ENCODE assay signal across 15 mouse cellular contexts in the genomic region with DNA sequence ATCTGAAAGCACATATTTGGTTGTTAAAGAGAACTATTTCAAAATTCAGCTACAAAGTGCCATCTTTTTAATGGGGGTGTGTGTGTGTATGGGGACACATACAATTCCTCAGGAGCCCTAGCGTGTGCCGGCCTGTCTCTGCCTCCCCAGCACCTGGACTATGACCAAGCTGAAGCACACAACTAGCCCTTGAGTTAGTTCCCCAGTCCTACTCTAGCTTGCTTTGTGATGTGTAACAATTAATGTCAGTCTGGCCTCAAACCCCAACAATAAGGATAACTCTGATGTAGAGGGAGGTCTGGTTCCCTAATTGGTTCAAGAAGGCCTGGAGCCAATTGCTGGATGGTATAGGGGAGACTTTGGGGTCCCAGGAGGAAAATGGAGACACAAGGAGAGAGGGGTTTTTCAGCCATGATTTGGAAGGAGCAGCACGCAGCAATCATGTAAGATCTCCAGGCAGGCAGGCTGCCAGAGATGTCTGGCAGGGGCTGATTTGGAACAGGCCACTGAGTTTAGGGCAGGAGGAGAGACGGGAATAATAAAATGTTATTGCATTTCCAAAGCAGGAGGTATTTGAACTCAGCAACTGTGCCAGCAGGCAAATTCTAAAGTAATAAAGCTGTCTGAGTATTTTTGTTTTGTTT. TPM values are rescaled to one million over a fixed set of nuclear protein-coding genes. Genes with fewer than 3 reads are reported as not detected.
DNase-seq lines count a peak whose midpoint lies in the region; ATAC-seq and TF ChIP-seq lines count a peak whose summit lies in the region.
"Had no signal": no experiment of that assay in that cellular context is flagged by ENCODE, and none has a peak within 500 bp of the region (broad histone marks: within the 10 kb centered on the region; RNA-seq: fewer than 3 reads in every experiment).

No protein-coding gene starts in this region.

- no peak overlapping the region for H3K4me2 ChIP-seq in forebrain, embryonic 16.5 days (ENCODE audit: low read length)
- H3K4me2 ChIP-seq: hindbrain, embryonic 12.5 days; neural tube, embryonic 13.5 days had no signal

- no peak for DNase-seq in forebrain, embryonic 10.5 days (ENCODE audit: extremely low spot score, low spot score)
- peak; percentile 17 for DNase-seq in kidney, postnatal 14 days
- DNase-seq in kidney, adult 8-10 months: no peak
- DNase-seq in brain, embryonic 14.5 days (ENCODE audit: low read depth): peak; percentile 61
- DNase-seq in limb, embryonic 10.5 days (ENCODE audit: low spot score): no peak
- no peak for DNase-seq in heart, adult 2 months
- DNase-seq: adrenal gland, postnatal 25 days; kidney, adult 2 months; layer of hippocampus, adult 9-11 months; liver; lung, adult 2 months had no signal

- TF ChIP-seq POLR2A in brain, embryonic 14.5 days (IDR thresholded peaks at IDR 0.05; ENCODE audit: borderline replicate concordance, extremely low read depth, insufficient read depth, insufficient read length, poor library complexity, severe bottlenecking): no peak
- no peak for TF ChIP-seq POLR2A in heart, adult 2 months (IDR thresholded peaks at IDR 0.05; ENCODE audit: insufficient read depth, low read depth, low read length)

- H3K27ac ChIP-seq in forebrain, embryonic 16.5 days (ENCODE audit: low read length): peak overlapping the region; percentile 49; the same call in 1 of the 2 replicates
- H3K27ac ChIP-seq in forebrain, embryonic 10.5 days: no peak overlapping the region
- H3K27ac ChIP-seq in limb, embryonic 10.5 days: peak overlapping the region; percentile 53; the same call in 1 of the 2 replicates
- no peak overlapping the region for H3K27ac ChIP-seq in heart, adult 2 months
- H3K27ac ChIP-seq: hindbrain, embryonic 12.5 days; neural tube, embryonic 13.5 days had no signal

- no peaks in the 10 kb centered on the region for H3K9me3 ChIP-seq in forebrain, embryonic 16.5 days (ENCODE audit: control insufficient read depth, low read length)
- H3K9me3 ChIP-seq in forebrain, embryonic 10.5 days: no peaks in the 10 kb centered on the region; the same call in 1 of the 2 replicates
- no peaks in the 10 kb centered on the region for H3K9me3 ChIP-seq in limb, embryonic 10.5 days (replicated peaks)
- H3K9me3 ChIP-seq: hindbrain, embryonic 12.5 days; neural tube, embryonic 13.5 days had no signal

- no peak overlapping the region for H3K9ac ChIP-seq in forebrain, embryonic 16.5 days (replicated peaks; ENCODE audit: low read depth, low read length)
- H3K9ac ChIP-seq in heart, adult 2 months (ENCODE audit: low read depth, low read length): no peak overlapping the region
- H3K9ac ChIP-seq: hindbrain, embryonic 12.5 days; neural tube, embryonic 13.5 days had no signal

- no peak overlapping the region for H3K4me3 ChIP-seq in forebrain, embryonic 16.5 days (replicated peaks; ENCODE audit: low read length)
- no peak overlapping the region for H3K4me3 ChIP-seq in forebrain, embryonic 10.5 days
- H3K4me3 ChIP-seq in limb, embryonic 10.5 days: no peak overlapping the region
- no peak overlapping the region for H3K4me3 ChIP-seq in heart, adult 2 months
- H3K4me3 ChIP-seq: hindbrain, embryonic 12.5 days; neural tube, embryonic 13.5 days had no signal

- peaks cover 22% of the 10 kb centered on the region; the same call in 1 of the 2 replicates for H3K36me3 ChIP-seq in forebrain, embryonic 16.5 days (ENCODE audit: control insufficient read depth, insufficient read depth)
- peaks cover 95% of the 10 kb centered on the region for H3K36me3 ChIP-seq in forebrain, embryonic 10.5 days (replicated peaks)
- H3K36me3 ChIP-seq in limb, embryonic 10.5 days: peaks cover 94% of the 10 kb centered on the region
- no peaks in the 10 kb centered on the region for H3K36me3 ChIP-seq in heart, adult 2 months (ENCODE audit: control insufficient read depth, insufficient read depth, low read length)

- 59% methylated on average over 4 of the region's 4 CpGs for WGBS in forebrain, embryonic 16.5 days
- WGBS in forebrain, embryonic 10.5 days: 90% methylated on average over 4 of the region's 4 CpGs
- WGBS in limb, embryonic 10.5 days: 71% methylated on average over 4 of the region's 4 CpGs
- WGBS in heart, adult 2 months: 85% methylated on average over 4 of the region's 4 CpGs

- H3K4me1 ChIP-seq in forebrain, embryonic 16.5 days (replicated peaks; ENCODE audit: control insufficient read depth, insufficient read depth, low read length): peaks cover 4% of the 10 kb centered on the region
- H3K4me1 ChIP-seq in forebrain, embryonic 10.5 days: no peaks in the 10 kb centered on the region
- H3K4me1 ChIP-seq in limb, embryonic 10.5 days: peaks cover 8% of the 10 kb centered on the region
- no peaks in the 10 kb centered on the region for H3K4me1 ChIP-seq in heart, adult 2 months (ENCODE audit: control insufficient read depth, insufficient read depth, low read length)
- H3K4me1 ChIP-seq: hindbrain, embryonic 12.5 days; neural tube, embryonic 13.5 days had no signal

- no peaks in the 10 kb centered on the region for H3K79me2 ChIP-seq in heart, adult 2 months (replicated peaks; ENCODE audit: control insufficient read depth, insufficient read depth, low read length)

- ATAC-seq in forebrain, embryonic 16.5 days: peak; percentile 64
- ATAC-seq: midbrain, embryonic 16.5 days had no signal

- H3K27me3 ChIP-seq in forebrain, embryonic 16.5 days (replicated peaks; ENCODE audit: control insufficient read depth, insufficient read depth, low read length): no peaks in the 10 kb centered on the region
- H3K27me3 ChIP-seq in forebrain, embryonic 10.5 days (ENCODE audit: poor library complexity, severe bottlenecking): no peaks in the 10 kb centered on the region
- H3K27me3 ChIP-seq in limb, embryonic 10.5 days (ENCODE audit: low read depth, poor library complexity, severe bottlenecking): no peaks in the 10 kb centered on the region
- H3K27me3 ChIP-seq in heart, adult 2 months (ENCODE audit: control insufficient read depth, insufficient read depth, low read length): no peaks in the 10 kb centered on the region
- H3K27me3 ChIP-seq: hindbrain, embryonic 12.5 days; neural tube, embryonic 13.5 days had no signal

- intact Hi-C loops in heart, adult 2 months (cut with DNase I): no loop called here

- TF ChIP-seq CTCF in brain, embryonic 14.5 days (IDR thresholded peaks at IDR 0.05; ENCODE audit: borderline replicate concordance, extremely low read depth, insufficient read depth, insufficient read length): no peak
- TF ChIP-seq CTCF in heart, adult 2 months (IDR thresholded peaks at IDR 0.05): no peak

- no peak for TF ChIP-seq EP300 in heart, adult 2 months (IDR thresholded peaks at IDR 0.05; ENCODE audit: insufficient read depth, low read depth, low read length)

RNA-seq across cellular contexts. Expression of gene Rpf2, which starts 19.1 kb away (rescaled TPM):
- polyA plus RNA-seq in forebrain, embryonic 16.5 days (2015; fragmentation: Nextera tagmentation; extraction: Ambion mirVana): 76.7 and 80.5 TPM in 2 replicates
- 98.0 and 101 TPM in 2 replicates for polyA plus RNA-seq in forebrain, embryonic 10.5 days (2016; fragmentation: Nextera tagmentation; extraction: Ambion mirVana)
- polyA plus RNA-seq in brain, embryonic 14.5 days (2012; rRNA removed): 23.5 and 25.8 TPM in 2 replicates
- 85.2 and 106 TPM in 2 replicates for polyA plus RNA-seq in limb, embryonic 10.5 days (2016; fragmentation: Nextera tagmentation; extraction: Ambion mirVana)
- 10 to 100 TPM in 1 of 2 experiments, 1 to 10 TPM in 1; 9.4 to 12.4 TPM for total RNA-seq in heart, adult 2 months (2021)
- polyA plus RNA-seq in heart, adult 2 months (2012; rRNA removed): 2.5 and 5.4 TPM in 2 replicates

RNA-seq across cellular contexts. Expression of gene Gtf3c6, which starts 30.1 kb away (rescaled TPM):
- polyA plus RNA-seq in forebrain, embryonic 16.5 days (2015; fragmentation: Nextera tagmentation; extraction: Ambion mirVana): 85.4 and 88.5 TPM in 2 replicates
- polyA plus RNA-seq in forebrain, embryonic 10.5 days (2016; fragmentation: Nextera tagmentation; extraction: Ambion mirVana): 150 TPM in 2 replicates
- 32.6 and 47.6 TPM in 2 replicates for polyA plus RNA-seq in brain, embryonic 14.5 days (2012; rRNA removed)
- polyA plus RNA-seq in limb, embryonic 10.5 days (2016; fragmentation: Nextera tagmentation; extraction: Ambion mirVana): 165 and 182 TPM in 2 replicates
- 10 to 100 TPM; 21.0 to 23.9 TPM for total RNA-seq in heart, adult 2 months (2021)
- polyA plus RNA-seq in heart, adult 2 months (2012; rRNA removed): 10.5 and 17.4 TPM in 2 replicates

Comparison
In these comparisons a context has a peak if more than half of its experiments do, and no peak if none do; other contexts are left out.
1. H3K27ac ChIP-seq: peak in forebrain, embryonic 16.5 days (single experiment) and limb, embryonic 10.5 days (single experiment); none in forebrain, embryonic 10.5 days (single experiment) and heart, adult 2 months (single experiment).
2. DNase-seq: peak in kidney, postnatal 14 days (single experiment) and brain, embryonic 14.5 days (single experiment); none in forebrain, embryonic 10.5 days (single experiment), kidney, adult 8-10 months (0 of 2), limb, embryonic 10.5 days (single experiment) and heart, adult 2 months (0 of 2).